Mouse (Mus musculus) megakaryocyte, embryonic 14.5 days (primary cell): ENCODE measurements at regions not wholly inside any gene's neighbourhood (a gene's known extent, or its start where the extent isn't known, plus 50 kb on each side); places are given as distances from the start of the nearest gene placed in this dataset.

ENCODE experiments used
- H3K27me3 ChIP-seq: replicated peaks from 2 replicates; pipeline ENCODE3; 2012; ENCODE audit warnings: inconsistent platforms
- H3K36me3 ChIP-seq: replicated peaks from 2 replicates; pipeline ENCODE3; 2012; ENCODE audit warnings: low read length, inconsistent platforms, mixed read lengths
- H3K4me1 ChIP-seq: 2 replicates; pipeline ENCODE4 v1.6.1; 2012; ENCODE audit warnings: inconsistent platforms
- H3K4me3 ChIP-seq: replicated peaks from 2 replicates; pipeline ENCODE3; 2012; ENCODE audit warnings: moderate library complexity, mild to moderate bottlenecking, inconsistent platforms
- H3K9me3 ChIP-seq: 2 replicates; pipeline ENCODE4 v1.6.1; 2012; ENCODE audit warnings: inconsistent platforms
- FLI1 ChIP-seq: IDR thresholded peaks from 2 replicates; pipeline ENCODE4 v1.6.1; 2012; ENCODE audit warnings: low read length, inconsistent platforms, mixed read lengths
- GATA1 ChIP-seq: IDR thresholded peaks from 3 replicates; pipeline ENCODE4 v1.6.1; 2012; ENCODE audit warnings: mixed read lengths, low read length, inconsistent platforms, borderline replicate concordance

DNA sequence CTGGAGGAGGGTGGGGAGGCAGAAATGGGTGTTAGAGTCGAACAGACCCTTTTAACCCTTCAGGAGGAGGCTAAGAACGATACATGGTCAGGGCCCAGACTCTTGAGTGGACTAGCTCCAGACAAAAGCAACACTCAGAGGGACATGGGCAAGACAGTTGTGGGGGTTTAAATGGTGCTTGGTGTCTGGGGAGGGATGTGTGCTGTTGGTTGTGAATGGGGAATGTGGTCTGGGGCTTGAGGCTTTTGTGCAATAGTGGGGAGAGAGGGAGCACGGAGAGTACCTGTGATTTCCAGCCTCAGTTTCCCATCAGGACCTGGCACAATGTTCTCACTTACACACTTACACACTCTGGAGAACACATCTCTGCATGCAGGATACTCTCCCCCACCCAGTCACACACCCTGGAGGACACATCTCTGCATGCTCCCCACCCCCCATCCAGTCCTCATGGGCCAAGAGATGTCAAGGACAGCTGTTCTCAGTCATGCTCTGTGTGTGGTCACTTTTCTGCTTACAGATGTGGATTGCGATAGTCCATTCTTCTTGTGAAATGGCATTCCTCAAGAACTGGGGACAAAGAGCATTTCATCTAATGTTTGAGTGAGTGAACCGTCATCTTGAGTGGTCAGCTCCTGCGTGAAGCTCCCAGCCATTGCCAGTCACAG is 217.6 kb downstream of the Fam169b start:
- H3K4me3 ChIP-seq, result no peak overlapping the region
- TF ChIP-seq FLI1 (no peak), GATA1 (no peak)
- no peaks in the 10 kb centered on the region for H3K9me3 ChIP-seq
- H3K4me1 ChIP-seq, result no peaks in the 10 kb centered on the region
- no peaks in the 10 kb centered on the region for H3K36me3 ChIP-seq
- H3K27me3 ChIP-seq, result no peaks in the 10 kb centered on the region

DNA sequence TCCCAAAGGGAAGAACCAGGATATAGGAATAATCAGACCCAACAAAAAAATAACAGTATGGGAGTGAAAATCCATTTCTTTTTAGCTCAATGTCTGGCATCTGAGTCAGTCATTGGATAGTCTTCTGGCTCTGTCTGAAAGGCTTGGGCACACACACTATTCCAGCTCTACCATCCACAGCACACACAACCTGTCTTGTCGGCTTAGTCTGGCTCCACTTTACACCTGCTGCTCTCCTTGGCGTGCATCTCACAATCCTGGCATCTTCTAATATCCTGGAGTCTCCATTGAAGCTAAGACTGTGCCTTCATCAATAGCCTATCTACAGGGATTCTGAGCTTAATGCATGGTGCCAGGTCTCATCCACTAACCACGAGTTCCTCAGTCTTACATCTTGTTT is 213.0 kb downstream of the Fam169b start:
- no peaks in the 10 kb centered on the region for H3K9me3 ChIP-seq
- H3K4me3 ChIP-seq, result no peak overlapping the region
- H3K36me3 ChIP-seq, result no peaks in the 10 kb centered on the region
- peaks cover 3% of the 10 kb centered on the region for H3K27me3 ChIP-seq
- H3K4me1 ChIP-seq, result no peaks in the 10 kb centered on the region
- TF ChIP-seq GATA1, result no peak
- no peak for TF ChIP-seq FLI1

DNA sequence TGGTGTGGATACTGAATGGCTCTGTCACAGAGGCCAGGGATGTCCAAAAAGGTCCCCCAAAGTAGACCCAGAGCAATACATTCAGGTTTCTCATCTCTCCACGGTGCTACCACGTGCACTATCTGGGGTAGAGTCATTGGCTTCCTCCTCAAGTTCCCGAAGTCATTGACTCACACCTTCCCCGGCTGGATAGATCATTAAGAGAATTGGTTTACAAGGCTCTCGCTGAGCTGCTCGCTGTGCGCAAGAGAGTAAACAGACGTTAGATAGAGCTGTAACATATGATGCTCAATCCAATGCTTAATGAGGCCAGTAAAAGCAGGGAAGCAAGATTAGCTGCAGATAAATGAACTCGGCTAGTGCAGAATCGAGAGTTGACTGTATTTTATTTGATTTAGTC is 208.9 kb downstream of the Fam169b start:
- H3K4me1 ChIP-seq, result no peaks in the 10 kb centered on the region
- H3K27me3 ChIP-seq, result peaks cover 3% of the 10 kb centered on the region
- H3K4me3 ChIP-seq, result no peak overlapping the region
- H3K36me3 ChIP-seq, result no peaks in the 10 kb centered on the region
- TF ChIP-seq GATA1 (no peak), FLI1 (no peak)
- H3K9me3 ChIP-seq, result no peaks in the 10 kb centered on the region

DNA sequence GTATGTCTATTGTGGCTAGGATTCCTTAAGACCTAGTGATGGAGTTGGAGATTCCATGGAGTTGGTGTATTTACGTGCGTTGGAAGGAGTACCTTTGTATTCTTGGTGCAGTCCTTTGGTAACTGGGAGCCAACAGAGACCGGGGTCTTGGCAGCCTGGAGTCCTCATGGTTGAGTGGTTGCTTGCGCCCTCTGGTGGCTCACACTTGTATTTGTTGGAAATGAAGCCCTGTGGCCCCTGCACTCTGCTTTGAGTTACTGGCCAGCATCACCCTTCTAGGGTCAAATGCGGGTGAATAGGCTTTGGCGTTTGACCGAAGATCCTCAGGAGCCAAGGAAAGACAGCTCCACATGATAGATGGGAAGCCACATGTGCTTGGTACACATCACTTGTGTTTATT is 207.1 kb downstream of the Fam169b start:
- Histone ChIP-seq H3K9me3 (no peaks in the 10 kb centered on the region), H3K4me1 (no peaks in the 10 kb centered on the region), H3K36me3 (no peaks in the 10 kb centered on the region), H3K4me3 (no peak overlapping the region), H3K27me3 (peaks cover 3% of the 10 kb centered on the region)
- TF ChIP-seq GATA1 (no peak), FLI1 (no peak)

DNA sequence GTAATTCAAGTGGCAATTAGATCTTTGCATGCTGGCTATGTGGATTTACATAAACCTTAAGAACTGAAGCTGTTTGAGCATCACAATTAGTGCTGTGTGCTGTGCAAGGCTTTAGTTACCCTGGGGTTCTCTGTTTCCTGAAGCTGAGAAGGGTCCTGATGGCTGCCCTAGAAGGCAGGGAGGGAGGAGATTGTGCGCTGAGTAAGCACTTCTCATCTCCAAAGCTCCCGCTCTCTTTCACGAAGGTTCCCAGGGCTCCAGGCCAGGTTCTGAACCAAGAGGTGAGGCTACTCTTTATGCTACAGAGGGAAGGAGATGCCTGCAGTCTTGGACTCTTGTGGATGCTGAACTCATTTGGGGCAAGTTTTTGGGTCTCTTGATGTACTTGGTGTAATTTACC is 206.7 kb downstream of the Fam169b start:
- peaks cover 3% of the 10 kb centered on the region for H3K27me3 ChIP-seq

DNA sequence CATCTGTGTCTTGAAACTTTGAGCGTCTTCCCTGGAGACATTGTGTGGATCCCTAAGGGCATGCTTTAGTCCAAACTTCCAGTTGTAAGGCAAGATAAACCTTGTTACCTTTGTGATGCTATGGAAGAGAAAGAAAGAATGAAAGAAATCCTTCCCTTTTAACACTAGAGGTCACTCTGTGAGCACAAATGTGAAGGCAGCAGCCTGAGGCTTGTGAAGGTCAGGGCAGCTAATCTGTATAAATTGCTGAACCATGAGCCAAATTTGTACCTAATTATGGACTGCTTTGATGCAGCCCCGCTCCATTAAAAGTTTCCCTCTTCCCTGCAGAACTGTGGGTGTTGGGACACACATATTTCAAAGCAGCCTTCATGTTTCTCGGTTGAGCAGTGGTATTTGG is 204.4 kb downstream of the Fam169b start:
- H3K36me3 ChIP-seq, result no peaks in the 10 kb centered on the region
- TF ChIP-seq FLI1 (no peak), GATA1 (no peak)
- no peaks in the 10 kb centered on the region for H3K9me3 ChIP-seq
- no peaks in the 10 kb centered on the region for H3K4me1 ChIP-seq
- peaks cover 3% of the 10 kb centered on the region for H3K27me3 ChIP-seq
- H3K4me3 ChIP-seq, result no peak overlapping the region

More for the DNA sequence above, 206.7 kb downstream of the Fam169b start:
- TF ChIP-seq FLI1 (no peak), GATA1 (no peak)
- Histone ChIP-seq H3K9me3 (no peaks in the 10 kb centered on the region), H3K4me1 (no peaks in the 10 kb centered on the region), H3K36me3 (no peaks in the 10 kb centered on the region), H3K4me3 (no peak overlapping the region)

DNA sequence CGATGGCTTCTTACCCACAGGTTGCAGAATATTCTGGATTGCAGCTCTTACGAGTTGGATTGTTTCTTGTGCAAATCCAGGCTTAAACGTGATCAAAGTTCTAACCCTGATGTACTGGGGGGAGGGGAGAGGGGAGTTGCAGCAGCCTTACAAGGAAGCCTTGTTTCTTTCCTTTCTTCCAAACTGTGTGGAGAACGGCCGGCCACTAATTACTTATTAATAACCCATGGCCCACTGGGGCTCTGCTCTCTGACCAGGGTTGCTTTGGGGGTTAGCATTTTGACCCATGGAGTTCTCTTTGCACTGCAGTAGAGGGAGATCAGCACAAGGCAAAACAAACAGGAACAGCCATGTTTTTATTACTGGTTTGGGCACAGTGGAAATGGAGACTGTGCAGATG is 199.2 kb downstream of the Fam169b start:
- Histone ChIP-seq H3K27me3 (peaks cover 3% of the 10 kb centered on the region), H3K4me3 (no peak overlapping the region), H3K9me3 (no peaks in the 10 kb centered on the region), H3K36me3 (no peaks in the 10 kb centered on the region), H3K4me1 (no peaks in the 10 kb centered on the region)
- TF ChIP-seq GATA1 (no peak), FLI1 (no peak)

DNA sequence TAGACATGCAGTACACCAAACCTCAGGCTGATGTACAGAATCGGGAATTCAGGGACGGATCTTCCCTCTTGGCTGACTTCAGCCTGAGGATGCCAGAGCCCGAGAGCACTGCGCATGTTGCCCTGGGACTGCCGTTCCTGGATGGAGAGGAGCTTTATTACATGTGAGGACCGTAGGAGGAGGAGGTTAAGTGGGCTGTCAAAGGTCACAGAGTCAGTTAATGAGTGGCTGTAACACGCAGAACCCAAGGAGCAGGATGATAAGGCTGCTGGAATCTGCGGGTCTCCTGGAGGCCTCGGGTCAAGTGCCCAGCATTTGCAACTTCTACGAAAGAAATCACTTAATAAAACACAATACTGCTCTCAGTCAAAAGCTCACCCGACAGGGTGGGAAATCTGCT is 197.3 kb downstream of the Fam169b start:
- Histone ChIP-seq H3K4me1 (no peaks in the 10 kb centered on the region), H3K4me3 (no peak overlapping the region), H3K27me3 (peaks cover 5% of the 10 kb centered on the region), H3K36me3 (no peaks in the 10 kb centered on the region), H3K9me3 (no peaks in the 10 kb centered on the region)
- no peak for TF ChIP-seq FLI1
- no peak for TF ChIP-seq GATA1

DNA sequence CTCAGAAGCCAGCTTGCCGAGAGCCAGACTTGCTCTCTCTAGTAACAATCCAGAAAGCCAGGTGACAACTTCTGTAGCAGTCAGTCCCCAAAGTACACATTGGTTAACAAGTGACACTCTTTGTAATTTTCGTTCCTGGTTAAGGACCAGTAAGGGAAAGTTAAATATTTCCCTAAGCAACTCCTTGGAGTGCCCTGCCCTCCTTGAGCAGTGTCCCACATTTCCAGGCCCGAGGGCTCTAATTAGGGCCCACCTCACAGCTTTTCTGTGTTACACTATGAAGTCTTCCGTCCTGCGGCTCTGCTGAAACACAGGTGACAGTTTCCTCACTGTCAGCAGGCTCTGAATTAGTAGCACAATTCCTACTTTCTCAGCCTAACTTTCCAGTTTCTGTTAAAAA is 194.9 kb downstream of the Fam169b start:
- peaks cover 5% of the 10 kb centered on the region for H3K27me3 ChIP-seq
- no peak overlapping the region for H3K4me3 ChIP-seq
- no peak for TF ChIP-seq GATA1
- no peak for TF ChIP-seq FLI1
- H3K4me1 ChIP-seq, result no peaks in the 10 kb centered on the region
- H3K36me3 ChIP-seq, result no peaks in the 10 kb centered on the region
- H3K9me3 ChIP-seq, result no peaks in the 10 kb centered on the region

DNA sequence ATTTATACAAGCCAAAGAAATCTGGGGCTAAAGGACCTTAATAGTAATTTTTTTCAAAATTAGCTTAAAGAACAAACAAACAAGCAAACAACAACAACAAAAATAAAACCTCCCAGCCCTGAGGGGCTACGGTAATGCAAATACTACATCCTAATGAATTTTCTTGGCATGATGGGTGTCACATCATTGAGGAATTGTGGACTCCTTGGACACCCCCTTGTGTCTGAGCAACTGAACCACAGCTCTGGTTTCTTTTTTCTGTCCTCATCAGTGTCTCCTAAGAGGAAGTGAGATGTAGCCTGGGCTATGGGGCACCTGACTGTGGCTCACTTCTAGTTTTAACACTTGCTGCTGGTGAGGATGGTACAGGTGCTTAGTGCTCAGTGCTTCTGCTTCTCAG is 184.2 kb downstream of the Fam169b start:
- peaks cover 5% of the 10 kb centered on the region for H3K9me3 ChIP-seq
- no peaks in the 10 kb centered on the region for H3K4me1 ChIP-seq
- TF ChIP-seq GATA1, result no peak
- TF ChIP-seq FLI1, result no peak
- no peaks in the 10 kb centered on the region for H3K36me3 ChIP-seq
- no peak overlapping the region for H3K4me3 ChIP-seq
- no peaks in the 10 kb centered on the region for H3K27me3 ChIP-seq

DNA sequence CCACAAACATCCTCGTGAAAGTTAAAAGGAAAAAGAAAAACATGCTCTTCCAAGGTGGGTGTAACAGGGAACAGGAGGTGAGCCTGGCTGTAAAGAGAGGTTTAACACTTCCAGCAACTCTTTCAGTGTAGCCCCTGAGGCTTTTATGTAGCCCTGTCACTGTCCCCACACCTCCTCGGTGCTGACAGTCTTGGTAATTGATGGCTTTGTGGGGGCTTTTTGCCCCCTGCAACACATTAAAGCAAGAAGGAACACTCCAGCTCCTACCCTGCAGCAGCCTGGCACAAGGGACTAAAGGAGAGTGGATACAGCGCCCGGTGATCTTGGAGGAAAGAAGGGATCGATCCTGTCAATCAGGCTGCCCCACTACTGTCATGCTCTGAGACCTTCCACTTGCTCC is 181.8 kb downstream of the Fam169b start:
- Histone ChIP-seq H3K9me3 (no peaks in the 10 kb centered on the region), H3K4me1 (no peaks in the 10 kb centered on the region), H3K4me3 (no peak overlapping the region), H3K27me3 (no peaks in the 10 kb centered on the region), H3K36me3 (no peaks in the 10 kb centered on the region)
- no peak for TF ChIP-seq FLI1
- no peak for TF ChIP-seq GATA1
